Mouse (Mus musculus): ENCODE measurements around the gene Gm45234.

DNA sequence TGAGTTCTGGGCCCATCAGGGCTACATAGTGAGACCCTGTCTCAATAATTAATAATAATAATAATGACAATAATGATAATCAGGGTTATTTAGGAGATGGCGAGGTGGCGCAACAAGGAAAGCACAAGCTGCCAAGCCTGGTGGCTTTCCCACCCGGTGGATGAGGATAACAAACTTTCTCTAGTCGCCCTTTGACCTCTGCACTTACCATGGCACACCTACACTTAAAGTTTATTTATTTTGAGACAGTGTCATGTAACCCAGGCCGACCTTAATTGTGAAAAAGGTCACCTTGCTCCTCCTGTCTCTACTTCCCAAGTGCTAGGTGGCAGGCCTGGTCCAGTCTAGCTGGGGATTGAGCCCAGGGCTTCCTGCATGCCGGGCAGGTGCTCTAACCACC lies 57.1 kb downstream of the Gm45234 start:
- TF ChIP-seq CTCF (IDR thresholded peaks at IDR 0.05; ENCODE audit: control insufficient read depth, insufficient read depth, low read length): no peak
- TF ChIP-seq POLR2A (IDR thresholded peaks at IDR 0.05; ENCODE audit: borderline replicate concordance, control insufficient read depth, low read depth, low read length): no peak

Measured in bone marrow, adult 2 months (tissue).